ENCODE assay signal across 7 mouse cellular contexts in the genomic region with DNA sequence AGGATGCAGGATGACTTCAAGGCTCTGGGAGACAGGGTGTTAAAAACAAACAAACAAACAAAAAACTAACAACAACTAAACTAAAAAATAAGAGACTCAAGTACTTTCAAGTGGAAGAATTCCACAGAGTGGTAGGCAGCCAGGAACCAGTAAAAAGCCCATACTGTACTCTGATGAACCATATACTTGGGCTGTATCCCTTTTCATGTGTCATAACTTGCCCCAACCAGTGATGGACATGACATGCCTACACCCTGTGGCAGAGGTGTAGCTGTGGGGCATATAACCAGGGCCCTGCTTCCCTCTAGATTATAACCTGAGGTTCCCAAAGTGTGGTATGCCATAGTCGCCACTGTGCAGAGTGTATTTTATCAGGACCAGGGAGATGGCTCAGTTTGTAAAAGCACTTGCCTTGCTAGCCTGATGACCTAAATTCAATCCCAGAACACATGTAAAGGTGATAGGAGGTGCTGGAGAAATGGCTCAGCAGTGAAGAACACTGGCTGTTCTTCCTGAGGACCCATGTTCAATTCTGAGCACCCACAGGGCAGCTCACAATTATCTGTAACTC. TPM values are rescaled to one million over a fixed set of nuclear protein-coding genes. Genes with fewer than 3 reads are reported as not detected.
A peak's percentile ranks its signal among the peaks of the same experiment; 100 is the strongest.
DNase-seq lines count a peak whose midpoint lies in the region; ATAC-seq and TF ChIP-seq lines count a peak whose summit lies in the region.

No protein-coding gene starts in this region.

- DNase-seq in lung, postnatal 36 days = no peak
- DNase-seq in limb, embryonic 14.5 days (ENCODE audit: low spot score) = no peak
- no peak for DNase-seq in urinary bladder, adult 2 months (ENCODE audit: low spot score)
- DNase-seq in adipocyte (ENCODE audit: low spot score) = no peak

- WGBS in lung, embryonic 16.5 days = 90% methylated on average over 1 of the region's 1 CpGs
- 82% methylated on average over 1 of the region's 1 CpGs for WGBS in forebrain, embryonic 12.5 days
- WGBS in limb, embryonic 14.5 days = 83% methylated on average over 1 of the region's 1 CpGs
- WGBS in stomach, embryonic 15.5 days = 65% methylated on average over 1 of the region's 1 CpGs

- no peaks in the 10 kb centered on the region for H3K36me3 ChIP-seq in lung, embryonic 16.5 days (ENCODE audit: control insufficient read depth, insufficient read depth, low read length)
- H3K36me3 ChIP-seq in forebrain, embryonic 12.5 days (replicated peaks) = no peaks in the 10 kb centered on the region
- H3K36me3 ChIP-seq in limb, embryonic 14.5 days (ENCODE audit: control insufficient read depth, insufficient read depth, low read length) = no peaks in the 10 kb centered on the region
- no peaks in the 10 kb centered on the region for H3K36me3 ChIP-seq in stomach, embryonic 15.5 days

- no peak overlapping the region for H3K27ac ChIP-seq in lung, embryonic 16.5 days (ENCODE audit: low read length)
- H3K27ac ChIP-seq in forebrain, embryonic 12.5 days = no peak overlapping the region
- no peak overlapping the region for H3K27ac ChIP-seq in limb, embryonic 14.5 days (replicated peaks; ENCODE audit: low read depth, low read length)
- H3K27ac ChIP-seq in stomach, embryonic 15.5 days = no peak overlapping the region

- no peaks in the 10 kb centered on the region for H3K27me3 ChIP-seq in lung, embryonic 16.5 days (ENCODE audit: control insufficient read depth, insufficient read depth, low read depth, low read length)
- H3K27me3 ChIP-seq in forebrain, embryonic 12.5 days = no peaks in the 10 kb centered on the region
- H3K27me3 ChIP-seq in limb, embryonic 14.5 days (ENCODE audit: control insufficient read depth, insufficient read depth, low read length) = no peaks in the 10 kb centered on the region
- H3K27me3 ChIP-seq in stomach, embryonic 15.5 days (replicated peaks) = no peaks in the 10 kb centered on the region

- peaks cover 16% of the 10 kb centered on the region; the same call in 1 of the 2 replicates for H3K4me1 ChIP-seq in lung, embryonic 16.5 days (replicated peaks; ENCODE audit: control insufficient read depth, insufficient read depth, low read length)
- peaks cover 23% of the 10 kb centered on the region for H3K4me1 ChIP-seq in forebrain, embryonic 12.5 days
- H3K4me1 ChIP-seq in limb, embryonic 14.5 days (ENCODE audit: control insufficient read depth, insufficient read depth, low read length) = 0 out of 2 replicates have a peak, but pooled peaks cover 5% of the 10 kb centered on the region
- H3K4me1 ChIP-seq in stomach, embryonic 15.5 days = peaks cover 6% of the 10 kb centered on the region; the same call in 1 of the 2 replicates

- ATAC-seq in lung, embryonic 16.5 days (ENCODE audit: low read depth) = peak; percentile 51
- ATAC-seq in forebrain, embryonic 12.5 days (ENCODE audit: low FRiP score) = peak; percentile 79
- ATAC-seq in limb, embryonic 14.5 days (ENCODE audit: low FRiP score, low read depth) = peak; percentile 25; the same call in 1 of the 2 replicates
- peak; percentile 42 for ATAC-seq in stomach, embryonic 15.5 days (ENCODE audit: insufficient read depth, low FRiP score, low read depth)

- H3K9me3 ChIP-seq in lung, embryonic 16.5 days (ENCODE audit: control insufficient read depth, low read length) = no peaks in the 10 kb centered on the region
- no peaks in the 10 kb centered on the region for H3K9me3 ChIP-seq in forebrain, embryonic 12.5 days
- no peaks in the 10 kb centered on the region for H3K9me3 ChIP-seq in limb, embryonic 14.5 days (ENCODE audit: control insufficient read depth, low read length)
- no peaks in the 10 kb centered on the region for H3K9me3 ChIP-seq in stomach, embryonic 15.5 days

- peak overlapping the region; percentile 92; the same call in 1 of the 2 replicates for H3K9ac ChIP-seq in lung, embryonic 16.5 days (ENCODE audit: low read length)
- H3K9ac ChIP-seq in forebrain, embryonic 12.5 days = peak overlapping the region; percentile 89
- peak overlapping the region; percentile 76 for H3K9ac ChIP-seq in limb, embryonic 14.5 days (ENCODE audit: low read depth, low read length, severe bottlenecking)
- no peak overlapping the region for H3K9ac ChIP-seq in stomach, embryonic 15.5 days

- TF ChIP-seq POLR2A in limb, embryonic 14.5 days (IDR thresholded peaks at IDR 0.05; ENCODE audit: borderline replicate concordance, extremely low read depth, insufficient read depth, insufficient read length) = no peak

- H3K4me2 ChIP-seq in lung, embryonic 16.5 days (ENCODE audit: low read depth, low read length) = peak overlapping the region; percentile 98
- H3K4me2 ChIP-seq in forebrain, embryonic 12.5 days = peak overlapping the region; percentile 75
- H3K4me2 ChIP-seq in limb, embryonic 14.5 days (replicated peaks; ENCODE audit: low read depth, low read length, severe bottlenecking) = peak overlapping the region; percentile 95
- peak overlapping the region; percentile 95 for H3K4me2 ChIP-seq in stomach, embryonic 15.5 days

- peak overlapping the region; percentile 82 for H3K4me3 ChIP-seq in lung, embryonic 16.5 days (ENCODE audit: low read length)
- peak overlapping the region; percentile 74 for H3K4me3 ChIP-seq in forebrain, embryonic 12.5 days (replicated peaks)
- H3K4me3 ChIP-seq in limb, embryonic 14.5 days (replicated peaks; ENCODE audit: low read length) = peak overlapping the region; percentile 68
- peak overlapping the region; percentile 74 for H3K4me3 ChIP-seq in stomach, embryonic 15.5 days (replicated peaks)

RNA-seq across cellular contexts. Expression of a gene that starts 29.6 kb away (rescaled TPM):
- 8.7 and 9.7 TPM in 2 replicates for polyA plus RNA-seq in lung, embryonic 16.5 days (2015; fragmentation: Nextera tagmentation; extraction: Ambion mirVana)
- 24.3 and 24.4 TPM in 2 replicates for polyA plus RNA-seq in forebrain, embryonic 12.5 days (2016; fragmentation: Nextera tagmentation; extraction: Ambion mirVana)
- polyA plus RNA-seq in limb, embryonic 14.5 days (2012; rRNA removed) = 9.6 and 10.0 TPM in 2 replicates
- 3.9 and 7.9 TPM in 2 replicates for polyA plus RNA-seq in limb, embryonic 14.5 days (2014; fragmentation: Nextera tagmentation; extraction: Ambion mirVana)
- polyA plus RNA-seq in stomach, embryonic 15.5 days (2015; fragmentation: Nextera tagmentation; extraction: Ambion mirVana) = 8.5 and 9.4 TPM in 2 replicates
- 6.5 and 6.7 TPM in 2 replicates for polyA plus RNA-seq in urinary bladder, adult 2 months (2012; rRNA removed)

RNA-seq across cellular contexts. Expression of a gene that starts 29.6 kb away (rescaled TPM):
- polyA plus RNA-seq in lung, embryonic 16.5 days (2015; fragmentation: Nextera tagmentation; extraction: Ambion mirVana) = 46.4 and 48.9 TPM in 2 replicates
- 44.1 and 47.8 TPM in 2 replicates for polyA plus RNA-seq in forebrain, embryonic 12.5 days (2016; fragmentation: Nextera tagmentation; extraction: Ambion mirVana)
- 13.2 and 16.4 TPM in 2 replicates for polyA plus RNA-seq in limb, embryonic 14.5 days (2012; rRNA removed)
- 41.8 and 46.4 TPM in 2 replicates for polyA plus RNA-seq in limb, embryonic 14.5 days (2014; fragmentation: Nextera tagmentation; extraction: Ambion mirVana)
- polyA plus RNA-seq in stomach, embryonic 15.5 days (2015; fragmentation: Nextera tagmentation; extraction: Ambion mirVana) = 54.3 and 58.1 TPM in 2 replicates
- polyA plus RNA-seq in urinary bladder, adult 2 months (2012; rRNA removed) = 11.5 and 15.2 TPM in 2 replicates

Comparison
In these comparisons a context has a peak if more than half of its experiments do, and no peak if none do; other contexts are left out.
1. ATAC-seq: peak in every context shown above with its lines; median percentile 79 in forebrain, embryonic 12.5 days; 51 in lung, embryonic 16.5 days; 42 in stomach, embryonic 15.5 days; 25 in limb, embryonic 14.5 days.